Mouse (Mus musculus) CD4-positive, CD25-positive, alpha-beta regulatory T cell, adult 4 months (primary cell): ENCODE data around the gene Cramp1l. TPM values are rescaled to one million over a fixed set of nuclear protein-coding genes. Genes with fewer than 3 reads are reported as not detected.

ENCODE experiments used
- ATAC-seq: one replicate; pipeline ENCODE4 v1.8.0; 2017
- polyA plus RNA-seq, 2 experiments: library from polyadenylated mRNA; unstranded; fragments of 100-300 nt; shearing (Covaris generic); gene quantifications; one replicate each; pipeline ENCODE4 v1.2.1; 2017

The Cramp1l gene
- 1 to 10 TPM; 6.1 to 7.4 TPM for polyA plus RNA-seq

DNA sequence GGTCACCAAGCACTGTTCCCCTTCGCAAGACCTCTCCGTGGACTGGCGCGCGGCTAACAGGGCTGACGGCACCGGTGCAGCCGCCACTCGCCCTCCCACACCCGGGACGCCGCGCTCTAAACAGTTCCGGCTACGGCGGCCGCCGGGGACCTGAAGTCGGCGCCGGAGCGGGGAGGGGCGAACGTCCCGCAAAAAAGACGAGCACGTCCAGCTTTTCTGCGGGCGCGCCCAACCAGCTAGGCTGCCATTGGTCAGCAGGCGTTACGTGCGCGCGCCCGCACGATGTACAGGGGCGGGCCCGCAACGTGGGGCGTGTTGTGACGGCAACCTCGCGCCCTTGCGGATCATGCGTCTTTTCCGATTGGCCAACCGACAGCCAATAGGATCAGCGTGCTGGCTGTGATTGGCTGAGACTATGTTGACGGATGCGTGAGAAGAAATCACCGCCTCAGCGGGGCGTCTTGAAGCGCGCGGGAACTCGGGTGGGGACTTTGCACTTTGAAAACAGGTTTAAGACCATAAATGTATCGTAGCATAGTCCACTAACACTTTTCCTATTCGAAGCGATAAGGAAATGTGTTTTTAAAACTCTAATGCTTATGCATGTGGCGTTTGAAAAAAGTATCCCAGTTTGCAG lies at the start of gene Cramp1l, which contains the start of gene Ift140:
TSS of gene Cramp1l (minus strand) at position 134 of the 637 bp plus-strand sequence.
TSS of gene Ift140 (plus strand) at position 431 of the 637 bp plus-strand sequence.
- peak; percentile 93 for ATAC-seq

DNA sequence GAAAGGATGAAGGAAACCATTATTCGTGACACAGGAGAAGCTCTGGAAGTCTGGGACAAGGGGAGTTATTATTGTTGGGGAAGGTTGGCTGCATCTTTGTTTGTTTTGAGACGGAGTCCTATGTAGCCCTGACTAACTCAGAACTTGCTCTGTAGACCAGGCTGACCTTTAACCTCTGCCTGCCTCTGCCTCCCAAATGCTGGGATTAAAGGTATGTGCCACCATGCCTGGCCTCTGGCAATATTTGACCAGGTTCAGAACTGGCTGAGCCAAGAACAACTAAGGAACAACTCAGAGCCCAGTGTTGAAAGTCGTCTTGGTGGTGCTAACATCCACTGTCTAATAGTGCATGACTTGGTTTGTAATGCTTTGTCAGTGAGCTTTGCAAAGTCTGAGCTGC lies 49.6 kb upstream of the Cramp1l start:
- no peak for ATAC-seq

GRCm38 (mm10) chr17:25064351-25064750 lies 48.8 kb upstream of the Cramp1l start:
- ATAC-seq, result no peak

DNA sequence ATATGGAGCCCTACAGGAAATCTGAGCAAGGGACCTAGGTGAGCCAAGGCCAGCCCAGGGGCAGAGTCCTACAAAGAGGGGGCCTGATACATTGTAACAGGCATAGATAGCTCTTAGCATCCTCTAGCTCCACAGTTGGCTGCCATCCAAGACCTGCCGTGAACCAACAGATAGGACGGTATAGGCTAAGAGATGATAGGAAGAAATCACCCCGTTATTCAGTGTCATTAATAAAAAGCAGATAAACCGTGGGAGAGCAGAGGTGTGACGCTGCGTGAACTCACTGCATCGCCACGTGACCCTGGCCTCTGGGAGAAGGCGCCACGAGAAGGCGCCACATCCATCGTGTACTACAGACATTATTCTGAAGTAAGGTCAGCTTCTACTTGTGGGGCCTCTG lies 48.3 kb upstream of the Cramp1l start:
- ATAC-seq, result no peak

DNA sequence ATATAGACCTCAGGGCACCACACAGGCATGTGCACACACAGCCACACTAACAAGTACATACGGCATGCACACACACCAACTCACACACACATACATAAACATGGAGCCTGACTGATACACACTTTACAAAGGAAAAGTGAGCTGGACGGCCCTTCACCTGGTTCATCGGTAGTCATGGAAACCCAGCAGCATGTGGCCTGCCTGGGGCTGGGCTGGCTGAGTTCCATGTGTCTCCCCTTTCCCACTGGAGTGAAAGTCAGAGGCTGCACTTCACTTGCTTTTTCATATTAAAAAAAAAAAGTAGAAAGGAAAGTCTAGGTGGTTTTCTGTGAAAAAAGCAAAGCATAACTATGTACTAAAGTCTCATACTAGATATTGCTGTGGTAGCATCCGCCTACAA lies 47.7 kb upstream of the Cramp1l start:
- ATAC-seq, result no peak

DNA sequence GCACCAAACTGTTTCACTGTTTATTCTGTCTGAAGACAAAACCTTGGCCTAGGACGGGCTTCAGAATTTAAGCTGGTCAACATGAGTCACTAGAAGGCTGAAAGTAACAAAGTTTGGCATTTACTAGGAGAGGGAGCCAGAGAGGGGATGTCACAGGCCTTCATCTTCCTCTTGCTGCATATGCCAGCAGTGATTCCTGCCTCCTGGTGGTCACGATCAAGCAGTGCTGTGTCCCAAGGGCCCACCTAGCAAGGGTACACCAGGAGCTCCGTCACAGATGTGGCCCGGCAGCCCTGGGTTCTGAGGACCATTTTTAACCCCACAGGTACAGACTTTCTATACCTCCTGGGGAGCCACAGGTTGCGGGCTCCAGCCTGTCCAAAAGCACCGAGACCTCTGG lies 41.5 kb upstream of the Cramp1l start:
- no peak for ATAC-seq

DNA sequence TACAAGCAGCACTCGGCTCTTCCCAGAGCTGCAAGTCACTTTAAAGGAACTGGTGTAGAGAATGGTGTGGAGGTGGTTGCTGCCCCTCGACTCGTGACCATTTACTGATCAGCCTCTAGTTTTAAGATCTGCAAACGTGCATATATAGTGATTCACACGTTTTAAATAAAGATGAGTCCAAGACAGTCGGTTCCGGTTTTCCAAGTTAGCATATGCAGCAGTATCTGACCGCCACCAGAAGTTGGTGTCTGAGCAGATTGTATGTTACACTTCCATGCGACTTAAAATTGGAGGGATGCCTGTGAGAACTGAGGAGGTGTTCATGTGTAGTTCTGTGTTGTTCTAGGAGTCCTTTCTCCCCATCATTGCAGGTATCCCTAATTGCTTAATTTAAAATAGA lies 37.7 kb upstream of the Cramp1l start:
- ATAC-seq, result no peak

DNA sequence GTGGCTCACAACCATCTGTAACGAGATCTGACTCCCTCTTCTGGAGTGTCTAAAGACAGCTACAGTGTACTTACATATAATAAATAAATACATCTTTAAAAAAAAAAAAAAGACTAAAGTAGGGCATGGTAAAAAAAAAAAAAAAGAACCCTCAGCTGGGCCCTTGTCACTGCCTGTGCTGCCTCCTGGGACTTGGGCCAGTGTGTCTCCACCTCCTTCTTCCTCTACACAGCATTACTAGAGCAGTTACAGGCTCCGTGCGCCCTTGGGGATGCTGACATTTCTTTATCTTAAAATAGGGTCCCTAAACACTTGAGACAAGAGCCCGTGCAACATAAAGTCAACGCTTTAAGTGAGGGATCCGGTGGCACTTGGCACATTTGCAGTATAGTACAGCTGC lies 31.6 kb upstream of the Cramp1l start:
- ATAC-seq, result no peak

DNA sequence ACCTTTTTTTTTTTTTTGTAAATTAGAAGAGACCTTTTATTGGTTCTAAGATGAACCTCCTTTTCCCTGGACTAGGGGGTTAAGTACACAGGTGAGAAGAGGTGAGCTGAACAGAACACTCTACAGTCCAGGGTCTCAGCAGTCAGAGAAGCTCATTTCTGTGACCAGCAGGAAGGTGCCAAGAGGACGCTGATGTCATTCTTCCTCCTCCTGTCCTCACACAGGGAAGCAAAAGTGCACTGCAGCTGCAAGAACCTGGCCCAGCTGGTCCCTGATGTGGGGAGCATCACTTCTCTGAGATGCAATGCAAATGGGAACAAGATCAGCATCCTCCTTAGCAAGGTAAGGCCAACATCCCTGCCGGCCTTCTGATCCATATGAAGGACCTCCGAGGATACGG lies 29.7 kb upstream of the Cramp1l start:
- no peak for ATAC-seq

DNA sequence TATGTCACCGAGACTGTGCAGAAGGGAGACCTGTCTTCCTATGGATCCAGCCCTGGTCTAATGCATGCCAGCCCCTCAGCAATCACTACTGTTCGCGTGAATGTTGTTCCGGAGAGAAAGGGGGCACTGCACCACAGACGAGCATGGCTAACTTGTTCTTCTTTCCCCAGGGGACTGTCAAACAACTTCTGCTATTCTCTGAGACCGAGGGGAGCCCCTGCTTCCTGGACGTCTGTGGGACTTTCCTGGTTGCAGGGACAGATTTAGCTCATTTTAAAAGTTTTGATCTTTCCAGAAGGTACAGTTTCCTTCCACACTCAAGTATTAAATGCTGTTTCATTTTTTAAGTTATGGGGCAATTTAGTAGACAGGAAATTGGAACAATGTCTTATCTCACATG lies 29.3 kb upstream of the Cramp1l start:
- ATAC-seq, result no peak

DNA sequence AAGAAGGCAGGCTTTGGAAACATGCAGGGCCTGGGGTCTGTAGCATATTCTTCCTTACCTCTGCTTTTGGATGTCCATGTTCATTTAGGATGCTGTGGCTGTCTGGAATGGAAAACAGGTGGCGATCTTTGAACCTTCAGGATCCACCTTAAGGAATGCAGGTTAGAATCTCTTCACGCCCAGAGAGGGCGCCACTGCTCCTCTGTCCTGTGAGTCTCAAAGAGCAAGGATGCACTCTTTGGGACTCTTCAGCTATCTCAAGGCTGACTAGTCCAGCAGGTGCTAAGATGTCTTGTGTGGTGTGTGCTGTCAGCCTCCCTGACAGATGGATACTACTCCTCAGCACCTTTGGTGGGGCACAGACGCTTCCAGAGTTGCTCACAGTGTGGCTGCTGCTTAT lies 20.6 kb upstream of the Cramp1l start:
- ATAC-seq, result no peak

DNA sequence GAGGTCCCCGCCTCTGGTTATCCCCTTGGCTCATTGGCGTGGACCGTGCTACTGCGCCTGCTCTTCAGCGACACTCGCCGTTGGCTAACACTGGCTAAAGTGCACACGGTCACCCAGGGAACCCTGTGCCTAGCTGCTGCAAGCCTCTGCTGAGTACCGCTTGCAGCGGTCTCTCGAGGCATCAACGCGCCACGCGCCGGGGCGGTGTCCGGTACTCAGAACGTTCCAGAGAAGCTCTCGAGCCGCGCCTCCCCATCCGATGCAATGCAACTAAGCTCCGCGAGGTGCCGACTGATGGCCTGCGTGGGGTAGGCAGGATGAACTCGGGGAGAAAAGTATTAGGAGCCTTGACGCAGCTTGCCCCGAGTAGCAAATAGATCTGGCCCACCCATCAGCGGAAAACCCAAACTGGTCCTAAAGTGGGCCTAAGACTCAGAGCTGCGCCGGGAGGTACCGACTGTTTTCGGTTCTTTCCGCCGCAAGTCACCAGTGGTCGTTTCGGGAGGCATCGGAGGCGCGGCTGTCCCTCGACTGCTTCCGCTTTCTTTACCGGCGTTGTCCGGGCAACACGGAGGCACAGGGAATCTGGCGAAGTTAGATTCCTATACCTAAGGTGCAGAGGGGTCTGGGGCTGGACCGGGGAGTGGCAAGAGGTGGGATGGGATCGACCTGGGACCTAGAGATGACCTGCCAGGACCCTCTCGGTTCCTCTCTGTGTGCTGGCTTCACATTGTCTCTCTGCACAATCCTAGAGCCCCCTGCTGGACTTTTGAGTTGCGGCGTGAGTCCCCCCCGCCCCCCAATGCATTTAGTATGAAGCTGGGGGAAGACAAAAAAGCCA lies 924 bp upstream of the Cramp1l start:
- ATAC-seq, result peak; percentile 28

- no peak for ATAC-seq
These were observed 582 bp downstream of the Cramp1l start for GRCm38 (mm10) chr17:25014841-25015570.

DNA sequence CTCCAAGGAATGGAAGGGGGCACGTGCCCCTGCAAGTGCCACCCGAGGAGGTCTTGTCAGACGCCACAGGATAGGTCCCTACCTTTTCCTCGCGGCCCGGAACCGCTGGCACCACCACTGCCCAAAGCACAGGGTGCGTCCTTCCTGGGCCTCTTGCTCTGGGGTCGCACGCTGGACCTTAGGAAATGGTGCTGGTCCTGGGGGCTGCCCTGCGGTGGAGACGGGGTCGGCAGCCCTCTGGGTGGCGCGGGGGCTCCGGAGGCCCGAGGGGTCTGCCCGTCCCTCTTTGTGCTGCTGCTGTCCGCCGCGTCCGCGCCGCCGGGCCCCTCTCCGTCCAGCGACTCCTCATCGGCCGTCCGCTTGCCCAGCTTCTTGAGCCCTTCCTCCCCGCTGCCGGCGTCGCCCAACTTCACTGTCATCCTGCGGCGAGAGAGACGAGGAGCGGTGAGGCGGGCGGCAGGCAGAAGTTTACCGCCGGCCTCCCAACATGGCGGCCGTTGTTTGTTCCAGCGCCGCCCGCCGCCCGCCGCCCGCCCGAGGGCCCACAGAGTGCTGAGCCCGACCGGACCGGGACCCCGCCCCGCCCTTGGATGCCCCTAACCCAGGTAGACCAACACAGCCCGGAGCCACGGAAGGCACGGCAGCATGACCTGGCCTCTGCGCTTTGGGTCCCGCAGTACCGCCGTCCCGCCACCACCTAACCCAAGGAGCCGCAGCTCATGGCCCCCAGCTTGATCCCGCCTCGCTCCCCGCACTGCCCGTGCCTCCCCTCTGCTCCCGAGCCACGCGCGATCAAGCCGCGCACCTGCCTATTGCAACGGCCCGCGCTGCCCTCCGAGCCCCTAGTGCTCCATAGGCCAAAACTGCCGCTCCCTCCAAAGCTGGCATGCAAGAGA lies 1.7 kb downstream of the Cramp1l start:
- ATAC-seq, result no peak

DNA sequence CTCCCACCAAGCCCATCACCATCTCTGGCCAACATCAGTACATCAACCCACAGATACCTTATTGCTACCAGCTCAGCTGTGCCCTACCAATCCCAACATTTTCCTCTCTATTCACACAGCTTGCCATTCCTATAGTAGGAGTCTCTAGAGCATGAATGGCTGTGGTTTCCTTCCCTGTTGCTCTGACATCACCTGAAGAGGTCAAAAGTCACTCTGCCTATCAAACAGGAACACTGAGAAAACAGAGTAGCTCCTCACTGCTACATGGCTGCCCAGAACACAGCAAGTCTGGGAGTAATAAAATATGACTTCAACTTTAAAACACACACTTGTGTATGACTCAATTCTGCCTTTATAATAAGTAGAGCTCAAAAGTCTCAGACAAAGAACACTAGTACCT lies 8.1 kb downstream of the Cramp1l start:
- ATAC-seq, result no peak

DNA sequence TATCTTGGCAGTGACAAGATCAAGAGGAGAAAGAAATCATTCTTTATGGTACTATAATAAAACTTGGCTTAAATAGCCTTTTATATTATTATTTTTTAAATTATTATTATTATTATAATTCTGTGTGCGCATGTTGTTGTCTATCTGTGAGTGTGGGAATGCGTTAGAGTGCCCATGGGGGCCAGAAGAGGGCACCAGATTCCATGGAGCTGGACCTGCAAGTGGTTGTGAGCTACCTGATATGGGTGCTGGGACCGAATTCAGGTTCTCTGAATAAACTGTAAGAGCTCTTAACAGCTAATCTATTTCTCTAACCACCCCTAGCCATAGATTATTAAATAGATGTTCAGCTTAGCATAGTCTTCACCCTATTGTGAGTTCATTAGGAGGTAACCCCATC lies 10.5 kb downstream of the Cramp1l start:
- no peak for ATAC-seq

GRCm38 (mm10) chr17:24994721-24995120 lies 20.9 kb downstream of the Cramp1l start:
- no peak for ATAC-seq

DNA sequence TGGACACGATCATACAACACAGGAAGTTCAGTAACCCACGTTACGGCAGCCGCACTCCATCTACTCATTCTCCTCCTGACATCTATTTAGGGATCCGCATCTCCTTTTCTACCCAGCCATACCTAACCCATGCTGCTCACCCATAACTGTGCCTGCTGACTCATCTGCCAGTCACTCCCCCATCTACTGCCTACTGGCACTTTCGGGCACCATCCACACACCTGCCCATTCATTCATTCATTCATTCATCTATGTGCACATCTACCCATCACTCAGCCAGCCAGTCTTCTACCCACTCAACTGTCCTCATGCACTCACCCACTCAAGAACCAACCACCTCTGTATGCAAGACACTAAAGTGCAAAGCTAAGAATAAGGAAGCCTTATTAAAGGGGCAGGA lies 28.4 kb downstream of the Cramp1l start:
- no peak for ATAC-seq

- peak; percentile 11 for ATAC-seq
These were observed 54.5 kb downstream of the Cramp1l start for GRCm38 (mm10) chr17:24960852-24961715.

DNA sequence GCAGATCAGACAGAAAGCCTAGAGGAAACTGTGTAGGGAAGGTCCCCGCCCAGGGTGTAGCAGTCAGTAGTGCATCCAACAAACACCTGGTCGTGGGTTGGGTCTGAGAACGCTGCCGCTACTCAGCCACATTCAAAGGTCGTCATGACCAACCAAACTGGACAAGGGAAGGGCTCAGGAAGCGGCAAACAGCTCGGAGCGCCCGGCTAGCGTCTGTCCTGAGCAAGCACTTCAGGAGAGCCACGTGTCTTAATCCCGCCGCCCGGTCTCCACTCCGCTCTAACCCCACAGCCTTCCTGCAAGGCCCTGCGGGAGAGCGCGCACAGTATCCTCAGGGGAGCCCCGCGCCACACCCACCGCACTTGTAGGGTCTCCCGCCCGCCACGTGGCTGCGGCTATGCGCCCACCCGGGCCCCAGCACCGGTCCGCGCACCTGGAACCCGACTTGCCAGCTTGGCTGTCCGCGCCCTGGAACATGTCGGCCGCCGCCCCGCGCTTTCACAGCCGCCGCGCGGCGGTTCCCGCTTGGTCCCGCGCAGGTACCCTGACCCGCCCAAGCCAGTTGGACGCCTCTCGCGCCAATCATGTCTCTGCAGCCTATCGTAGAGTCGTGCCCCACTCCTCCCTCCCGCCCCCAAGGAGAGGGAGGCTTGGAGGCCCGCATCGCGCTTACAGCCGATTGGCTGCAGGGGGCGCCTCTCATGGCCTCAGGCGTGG lies 55.3 kb downstream of the Cramp1l start, which contains the start of gene Jpt2:
TSS of gene Jpt2 (minus strand) at position 555 of the 717 bp plus-strand sequence.
- ATAC-seq, result peak; percentile 99

- no peak for ATAC-seq
These were observed 56.2 kb downstream of the Cramp1l start for GRCm38 (mm10) chr17:24959371-24959770.
